Mouse (Mus musculus) left cerebral cortex, adult 18-20 months (tissue): ENCODE measurements at regions not wholly inside any gene's neighbourhood (a gene's known extent, or its start where the extent isn't known, plus 50 kb on each side); places are given as distances from the start of the nearest gene placed in this dataset.
A peak's percentile ranks its signal among the peaks of the same experiment; 100 is the strongest.
"Not testable (repeated sequence)": the region's sequence is repeated elsewhere in the genome, so short reads cannot be mapped to it uniquely, and the experiment has no call there.

Experiments
- DNase-seq, 2 experiments: peaks; one replicate each; pipeline ENCODE4 v3.0.0; 2021 to 2022; ENCODE audit warnings: low spot score in 2 of 2, mixed read lengths in 1 of 2

- DNase-seq = peak in 1 of 2 experiments; percentile 1
These were observed 91.8 kb downstream of the 5730507C01Rik start for GRCm38 (mm10) chr12:18606126-18606525.

- peak; percentile 1 to 21 for DNase-seq
These were observed 95.5 kb downstream of the 5730507C01Rik start for GRCm38 (mm10) chr12:18609835-18610234.

GRCm38 (mm10) chr12:18610581-18610980 is 96.3 kb downstream of the 5730507C01Rik start:
- DNase-seq = not testable (repeated sequence)
